Mouse (Mus musculus) hindbrain, embryonic 10.5 days (tissue): ENCODE data around the gene Dohh. TPM values are rescaled to one million over a fixed set of nuclear protein-coding genes. Genes with fewer than 3 reads are reported as not detected.

Experiments
- DNase-seq: peaks from one replicate; pipeline ENCODE4 v3.0.0-alpha.2; 2017; ENCODE audit warnings: low spot score
- H3K27ac ChIP-seq: fragments of 300-500 bp; sonication (generic); 2 replicates; pipeline ENCODE4 v1.5.1; 2016; ENCODE audit warnings: mild to moderate bottlenecking, moderate library complexity
- H3K27me3 ChIP-seq: fragments of 300-500 bp; sonication (generic); 2 replicates; pipeline ENCODE4 v1.6.1; 2016; ENCODE audit warnings: mild to moderate bottlenecking; ENCODE audit not compliant: poor library complexity, insufficient read depth, severe bottlenecking
- H3K36me3 ChIP-seq: fragments of 300-500 bp; sonication (generic); 2 replicates; pipeline ENCODE4 v1.6.1; 2016; ENCODE audit warnings: mild to moderate bottlenecking, moderate library complexity
- H3K4me1 ChIP-seq: fragments of 300-500 bp; sonication (generic); replicated peaks from 2 replicates; pipeline ENCODE4 v1.6.1; 2016; ENCODE audit warnings: mild to moderate bottlenecking
- H3K4me3 ChIP-seq: fragments of 300-500 bp; sonication (generic); 2 replicates; pipeline ENCODE4 v1.5.1; 2016; ENCODE audit warnings: mild to moderate bottlenecking, moderate library complexity
- H3K9me3 ChIP-seq: fragments of 300-500 bp; sonication (generic); 2 replicates; pipeline ENCODE4 v1.6.1; 2016; ENCODE audit warnings: mild to moderate bottlenecking, moderate library complexity
- WGBS: fragments of 180-500 bp; shearing (Covaris S2); methylation state at CpG from one replicate; pipeline ENCODE4 v1.1.7; 2016; 5-methylcytosine and 5-hydroxymethylcytosine counted together
- polyA plus RNA-seq: library from polyadenylated mRNA; unstranded; fragments of >200 nt; fragmentation: Nextera tagmentation; extraction: Ambion mirVana; gene quantifications from 2 replicates; pipeline ENCODE4 v1.2.1, GENCODE M21; 2016

Dohh gene
- polyA plus RNA-seq, 1 experiment from 2014 or later: 95.8 TPM

DNA sequence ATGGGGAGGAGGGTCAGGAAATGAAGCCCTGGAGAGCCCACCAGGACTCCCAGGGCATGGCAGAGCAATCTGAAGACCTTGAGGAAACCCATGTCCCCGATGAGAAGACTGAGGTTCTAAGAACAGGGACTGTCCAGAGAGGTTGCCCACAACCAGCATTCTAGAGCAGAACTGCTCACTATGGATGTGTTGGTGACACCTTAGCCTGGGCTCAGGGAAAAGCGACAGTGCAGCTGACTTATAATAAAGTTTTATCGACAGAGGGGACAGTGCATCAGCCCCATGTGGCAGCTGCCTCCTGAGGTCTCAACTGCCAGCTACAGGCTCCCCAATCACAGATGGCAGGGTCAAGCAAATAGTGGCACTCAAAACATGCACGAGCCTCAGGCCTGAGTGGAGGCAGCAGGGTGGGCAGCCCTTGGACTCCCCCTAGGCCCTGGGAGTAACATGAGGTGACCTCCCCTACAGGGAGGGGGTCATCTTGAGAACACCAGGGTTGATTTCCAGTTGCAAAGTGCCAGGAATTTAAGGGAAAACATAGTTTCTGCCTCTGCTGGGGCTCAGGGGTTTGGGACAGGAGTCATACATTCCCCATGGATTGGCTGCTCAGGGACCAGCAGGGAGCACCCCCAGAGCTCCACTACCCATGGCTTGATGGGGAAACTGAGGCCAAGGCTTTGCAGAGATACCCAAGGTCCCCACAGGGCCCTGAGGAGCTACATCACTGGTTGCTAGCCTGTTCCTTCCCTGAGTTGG is 37.0 kb downstream of the Dohh start:
- peak; percentile 1 for DNase-seq
- peaks cover 66% of the 10 kb centered on the region for H3K4me1 ChIP-seq

DNA sequence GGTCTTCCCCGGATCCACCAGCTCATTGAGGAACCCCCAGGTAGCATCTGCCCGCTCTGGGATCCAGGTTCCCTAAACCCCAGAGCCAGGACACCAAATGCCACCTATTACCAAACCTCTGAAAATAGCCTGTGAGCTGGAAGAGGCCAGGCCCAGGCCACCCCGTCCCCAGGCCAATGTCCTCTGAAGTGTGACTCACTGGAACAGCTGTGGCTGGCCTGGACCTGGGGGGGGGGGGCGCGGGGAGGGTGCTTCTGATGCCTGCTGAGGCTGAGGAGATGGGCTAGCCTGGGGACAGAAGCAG is 37.5 kb downstream of the Dohh start:
- 83% methylated on average over 5 of the region's 5 CpGs for WGBS
- peaks cover 66% of the 10 kb centered on the region for H3K4me1 ChIP-seq
- no peak overlapping the region for H3K4me3 ChIP-seq
- H3K9me3 ChIP-seq: no peaks in the 10 kb centered on the region
- DNase-seq: peak; percentile 1
- H3K36me3 ChIP-seq: peaks cover 6% of the 10 kb centered on the region; the same call in 1 of the 2 replicates
- peaks cover 98% of the 10 kb centered on the region for H3K27me3 ChIP-seq
- no peak overlapping the region for H3K27ac ChIP-seq

More for the DNA sequence above, 37.0 kb downstream of the Dohh start:
- H3K9me3 ChIP-seq: no peaks in the 10 kb centered on the region
- 74% methylated on average over 4 of the region's 4 CpGs for WGBS
- no peak overlapping the region for H3K27ac ChIP-seq
- no peak overlapping the region for H3K4me3 ChIP-seq
- peaks cover 93% of the 10 kb centered on the region for H3K27me3 ChIP-seq
- H3K36me3 ChIP-seq: peaks cover 6% of the 10 kb centered on the region; the same call in 1 of the 2 replicates

DNA sequence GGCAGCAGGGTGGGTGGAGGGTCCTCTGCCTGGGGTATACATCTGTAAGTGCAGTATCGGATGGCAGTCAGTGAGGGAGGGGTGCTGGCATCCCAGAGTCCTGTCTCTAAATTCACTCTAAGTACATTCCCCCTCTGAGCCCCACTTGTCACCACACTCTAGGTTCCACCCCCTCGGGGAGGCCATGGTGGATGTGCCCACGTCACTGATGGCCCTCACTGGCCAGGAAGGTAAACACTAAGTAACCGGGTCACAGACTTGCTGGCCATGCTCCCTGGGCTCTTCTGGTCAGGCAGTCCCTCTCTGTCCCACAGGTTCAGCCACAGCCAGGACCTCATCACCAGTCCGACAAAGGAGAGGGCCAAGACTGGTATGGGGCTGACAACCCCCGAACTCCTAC is 38.0 kb downstream of the Dohh start:
- Histone ChIP-seq H3K4me1 (peaks cover 66% of the 10 kb centered on the region), H3K27me3 (peaks cover 99% of the 10 kb centered on the region), H3K9me3 (no peaks in the 10 kb centered on the region), H3K36me3 (peaks cover 6% of the 10 kb centered on the region; the same call in 1 of the 2 replicates), H3K4me3 (no peak overlapping the region), H3K27ac (no peak overlapping the region)
- DNase-seq: no peak
- 77% methylated on average over 6 of the region's 6 CpGs for WGBS

DNA sequence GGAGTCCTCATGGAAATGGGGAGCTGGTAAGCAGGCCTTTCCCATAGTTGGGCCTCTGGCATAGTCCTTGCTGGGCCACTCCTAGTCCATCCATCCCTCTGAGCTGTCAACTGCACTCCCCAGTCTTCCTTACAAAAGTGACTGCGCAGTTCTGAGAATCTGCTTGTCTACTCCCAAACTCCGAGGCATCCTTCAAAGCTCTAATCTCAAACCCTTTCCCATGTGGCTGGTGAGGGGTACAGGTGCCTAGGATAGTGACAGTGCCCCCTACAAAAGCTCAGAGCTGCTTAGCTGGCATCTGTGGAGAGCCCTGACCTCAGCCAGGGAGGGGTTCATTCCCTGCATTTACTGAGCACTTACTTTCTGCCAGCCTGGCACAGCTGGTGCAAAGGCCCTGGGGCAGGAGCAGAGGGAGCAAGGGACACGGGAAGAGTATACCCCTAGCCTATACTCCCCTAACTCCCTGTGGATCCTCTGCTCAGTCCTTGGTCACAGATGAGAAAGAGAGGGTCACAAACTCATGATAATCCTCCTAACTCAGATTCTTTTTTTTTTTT is 38.5 kb downstream of the Dohh start:
- Histone ChIP-seq H3K36me3 (peaks cover 6% of the 10 kb centered on the region; the same call in 1 of the 2 replicates), H3K27me3 (peaks cover 99% of the 10 kb centered on the region), H3K9me3 (no peaks in the 10 kb centered on the region), H3K4me1 (peaks cover 64% of the 10 kb centered on the region), H3K27ac (no peak overlapping the region), H3K4me3 (no peak overlapping the region)
- WGBS: 83% methylated on average over 3 of the region's 3 CpGs
- no peak for DNase-seq

DNA sequence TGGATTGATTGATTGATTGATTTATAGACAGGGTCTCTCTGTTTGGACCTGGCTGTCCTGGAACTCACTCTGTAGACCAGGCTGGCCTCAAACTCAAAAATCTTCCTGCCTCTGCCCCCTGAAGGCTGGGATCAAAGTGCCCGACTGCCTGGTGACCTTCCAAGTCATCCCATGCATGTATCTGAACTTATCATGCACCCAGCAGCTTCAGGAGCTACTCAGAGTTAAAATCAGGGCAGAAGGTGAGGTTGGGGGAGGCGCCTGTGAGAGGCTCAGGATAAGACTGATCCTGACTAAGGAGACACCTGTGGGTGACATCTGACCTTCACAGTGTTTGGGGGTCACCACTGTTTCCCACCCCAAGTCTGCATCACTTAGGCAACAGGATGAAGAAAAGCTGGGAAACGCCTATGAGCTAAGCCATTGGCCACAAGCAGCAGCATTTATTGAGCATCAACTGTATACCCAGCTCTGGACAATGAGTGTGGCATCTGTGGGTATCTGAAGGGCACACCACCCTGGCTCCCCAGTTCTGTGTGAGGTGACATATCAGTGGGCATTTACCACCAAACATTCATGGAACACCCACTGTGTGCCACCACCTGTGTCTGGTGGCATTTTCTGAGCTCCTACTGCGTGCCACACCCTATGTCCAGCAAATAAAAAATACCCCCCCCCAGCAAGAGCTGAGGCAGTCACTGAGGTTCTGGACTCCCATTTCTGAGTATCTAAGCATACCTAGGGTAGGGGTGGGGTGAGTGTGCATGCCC is 39.4 kb downstream of the Dohh start:
- Histone ChIP-seq H3K27ac (peak overlapping the region; percentile 50; the same call in 1 of the 2 replicates), H3K36me3 (peaks cover 6% of the 10 kb centered on the region; the same call in 1 of the 2 replicates), H3K4me1 (peaks cover 54% of the 10 kb centered on the region), H3K27me3 (peaks cover 99% of the 10 kb centered on the region), H3K4me3 (peak overlapping the region; percentile 2; the same call in 1 of the 2 replicates), H3K9me3 (0 out of 2 replicates have a peak, but pooled peaks cover 5% of the 10 kb centered on the region)
- WGBS: 69% methylated on average over 4 of the region's 4 CpGs
- no peak for DNase-seq

DNA sequence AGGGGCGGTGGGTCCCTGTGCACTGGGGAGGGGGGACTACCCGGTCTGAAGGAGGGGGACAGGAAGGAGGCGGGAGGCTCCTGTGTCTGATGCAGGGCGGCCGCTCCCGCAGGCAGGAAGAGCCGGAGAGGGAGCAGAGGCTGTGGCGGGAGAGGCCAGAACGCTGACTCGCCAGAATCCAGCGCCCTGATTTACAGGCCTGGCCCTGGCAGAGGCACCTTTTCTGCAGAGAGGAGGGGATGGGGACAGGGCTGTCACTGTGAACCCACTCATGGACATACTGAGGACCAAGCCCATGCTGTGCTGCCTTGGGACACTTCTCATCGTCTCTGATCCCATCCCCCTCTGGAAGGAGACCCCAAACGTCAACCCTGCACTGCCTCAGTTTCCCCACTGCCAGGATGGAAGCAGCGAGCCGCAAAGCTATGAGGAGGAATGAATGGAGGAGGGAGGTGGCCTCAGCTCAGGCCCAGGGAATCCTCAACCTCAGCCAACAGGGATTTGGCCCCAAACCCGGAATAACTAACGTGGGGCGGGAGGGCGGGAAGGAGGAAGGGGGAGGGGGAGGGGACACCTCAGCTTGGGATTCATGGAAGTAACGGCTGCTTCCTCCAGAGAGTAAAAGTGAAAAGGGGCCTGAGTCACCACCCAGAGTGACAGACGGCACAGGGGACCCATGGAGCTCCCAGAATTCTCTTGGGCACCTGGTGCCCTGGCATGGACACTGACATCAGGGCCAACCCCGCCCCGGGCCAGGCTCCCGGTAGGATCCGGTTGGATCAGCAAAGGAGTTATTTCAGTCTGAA is 40.2 kb downstream of the Dohh start:
- Histone ChIP-seq H3K4me3 (peak overlapping the region; percentile 23; the same call in 1 of the 2 replicates), H3K27ac (peak overlapping the region; percentile 50), H3K36me3 (peaks cover 6% of the 10 kb centered on the region; the same call in 1 of the 2 replicates), H3K27me3 (peaks cover 99% of the 10 kb centered on the region), H3K9me3 (0 out of 2 replicates have a peak, but pooled peaks cover 5% of the 10 kb centered on the region), H3K4me1 (peaks cover 51% of the 10 kb centered on the region)
- 5% methylated on average over 25 of the region's 25 CpGs for WGBS
- DNase-seq: peak; percentile 9

DNA sequence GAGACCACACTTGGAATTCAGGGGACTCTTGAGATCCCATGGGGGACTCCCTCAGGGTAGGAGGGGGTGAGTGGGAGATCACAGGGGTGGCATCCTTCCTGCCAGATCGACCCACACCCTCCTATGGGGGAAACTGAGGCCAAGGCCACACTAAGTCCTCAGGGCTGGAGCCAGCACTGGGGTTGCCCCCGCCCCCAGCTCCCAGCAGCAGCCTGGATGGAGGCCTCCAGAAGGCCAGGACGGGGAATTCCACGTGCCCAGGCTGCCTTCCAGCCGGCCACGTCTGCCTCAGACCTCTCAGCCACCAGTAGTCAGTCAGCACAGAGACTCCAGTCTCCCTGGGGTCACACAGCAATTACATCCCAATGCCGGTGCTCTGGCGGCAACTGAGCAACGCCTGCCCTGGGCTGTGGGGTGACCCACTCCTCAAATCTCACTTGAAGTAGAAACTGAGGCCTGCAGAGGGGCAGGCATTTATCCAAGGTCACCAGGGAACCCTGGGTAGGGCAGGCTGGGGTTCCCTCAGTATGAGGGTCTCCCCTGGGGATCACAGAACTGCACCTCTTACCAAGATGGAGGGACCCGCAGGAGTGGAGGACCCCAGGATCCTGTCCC is 41.1 kb downstream of the Dohh start:
- Histone ChIP-seq H3K4me3 (peak overlapping the region; percentile 23; the same call in 1 of the 2 replicates), H3K4me1 (peaks cover 50% of the 10 kb centered on the region), H3K9me3 (0 out of 2 replicates have a peak, but pooled peaks cover 5% of the 10 kb centered on the region), H3K36me3 (peaks cover 2% of the 10 kb centered on the region; the same call in 1 of the 2 replicates), H3K27me3 (peaks cover 91% of the 10 kb centered on the region), H3K27ac (no peak overlapping the region)
- WGBS: 23% methylated on average over 10 of the region's 10 CpGs
- peak; percentile 3 for DNase-seq

DNA sequence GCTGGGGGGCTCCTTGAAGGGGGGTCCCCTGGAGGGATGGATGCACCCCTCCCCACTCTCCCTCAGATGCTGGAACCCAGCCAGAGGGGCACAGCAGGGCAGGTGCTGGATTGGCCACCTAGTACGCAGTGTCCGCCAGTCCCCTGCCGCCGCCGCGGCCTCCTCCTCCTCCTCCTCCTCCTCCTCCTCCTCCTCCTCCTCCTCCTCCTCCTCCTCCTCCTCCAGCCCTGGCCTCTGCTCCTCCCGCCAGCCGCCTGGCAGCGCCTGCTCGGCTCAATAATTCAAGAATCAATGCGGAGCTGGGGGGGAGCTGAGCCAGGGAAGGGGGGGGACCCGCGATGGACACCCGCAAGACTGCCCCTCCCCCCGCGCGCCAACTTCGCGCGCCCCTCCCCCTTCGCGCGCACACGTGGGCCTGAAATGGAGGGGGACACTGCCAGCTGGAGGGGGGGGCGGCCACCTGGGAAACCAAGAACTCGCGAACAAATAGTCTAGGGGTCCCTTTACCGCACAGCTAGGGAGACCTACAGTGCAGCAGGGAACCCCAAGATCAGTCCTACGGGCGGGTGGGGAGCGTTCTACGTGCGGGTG is 41.9 kb downstream of the Dohh start:
- peak overlapping the region; percentile 45 for H3K4me3 ChIP-seq
- peaks cover 56% of the 10 kb centered on the region for H3K4me1 ChIP-seq
- under 1% methylated on average over 29 of the region's 33 CpGs for WGBS
- H3K9me3 ChIP-seq: 0 out of 2 replicates have a peak, but pooled peaks cover 5% of the 10 kb centered on the region
- H3K27me3 ChIP-seq: peaks cover 89% of the 10 kb centered on the region
- DNase-seq: peak; percentile 20
- peak overlapping the region; percentile 56 for H3K27ac ChIP-seq
- H3K36me3 ChIP-seq: no peaks in the 10 kb centered on the region

DNA sequence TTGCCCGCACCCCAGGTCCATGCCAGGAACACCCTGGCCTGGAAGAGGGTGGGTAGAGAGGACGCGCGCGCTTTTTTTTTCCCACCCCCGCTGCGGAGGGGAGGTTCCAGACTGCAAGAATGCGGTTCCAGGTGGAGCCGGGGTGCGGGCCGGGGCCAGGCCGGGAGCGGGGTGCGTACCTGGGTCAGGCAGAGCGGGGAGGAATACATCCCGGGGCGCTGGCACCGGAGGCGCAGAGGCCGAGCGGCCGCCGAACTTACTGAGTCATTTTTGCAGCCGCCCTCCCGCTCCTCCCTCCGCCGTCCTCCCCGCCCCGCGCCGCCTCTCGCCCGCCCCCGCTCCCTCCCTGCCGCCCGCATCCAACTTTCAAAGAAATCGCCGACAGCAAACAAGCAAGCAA is 42.7 kb downstream of the Dohh start:
- Histone ChIP-seq H3K27me3 (peaks cover 89% of the 10 kb centered on the region), H3K36me3 (no peaks in the 10 kb centered on the region), H3K4me3 (peak overlapping the region; percentile 45), H3K4me1 (peaks cover 62% of the 10 kb centered on the region), H3K9me3 (0 out of 2 replicates have a peak, but pooled peaks cover 5% of the 10 kb centered on the region), H3K27ac (no peak overlapping the region)
- 2% methylated on average over 38 of the region's 38 CpGs for WGBS
- DNase-seq: peak; percentile 11

DNA sequence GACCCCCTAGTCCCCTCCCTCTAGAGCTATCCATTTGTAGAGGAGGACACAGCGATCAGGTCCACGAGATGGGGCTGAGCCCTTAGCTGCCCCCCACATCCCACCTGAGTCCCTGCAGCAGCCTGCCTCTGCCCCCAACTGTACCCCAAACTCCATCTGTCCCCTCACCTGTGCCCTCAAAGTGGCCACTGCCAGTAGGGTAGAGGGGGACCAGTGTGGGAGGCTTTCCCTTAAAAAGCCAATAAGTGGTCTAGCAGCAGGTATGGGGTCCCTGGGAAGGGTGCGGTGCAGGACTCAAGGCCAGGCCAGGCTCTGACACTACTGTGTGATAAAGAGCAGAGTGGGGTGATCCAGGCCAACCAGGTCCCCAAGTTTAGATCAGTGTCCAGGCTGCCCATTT is 43.1 kb downstream of the Dohh start:
- H3K4me1 ChIP-seq: peaks cover 62% of the 10 kb centered on the region
- peaks cover 89% of the 10 kb centered on the region for H3K27me3 ChIP-seq
- no peak overlapping the region for H3K27ac ChIP-seq
- peak overlapping the region; percentile 45 for H3K4me3 ChIP-seq
- H3K9me3 ChIP-seq: 0 out of 2 replicates have a peak, but pooled peaks cover 5% of the 10 kb centered on the region
- no peaks in the 10 kb centered on the region for H3K36me3 ChIP-seq
- DNase-seq: peak; percentile 8
- 42% methylated on average over 3 of the region's 3 CpGs for WGBS

DNA sequence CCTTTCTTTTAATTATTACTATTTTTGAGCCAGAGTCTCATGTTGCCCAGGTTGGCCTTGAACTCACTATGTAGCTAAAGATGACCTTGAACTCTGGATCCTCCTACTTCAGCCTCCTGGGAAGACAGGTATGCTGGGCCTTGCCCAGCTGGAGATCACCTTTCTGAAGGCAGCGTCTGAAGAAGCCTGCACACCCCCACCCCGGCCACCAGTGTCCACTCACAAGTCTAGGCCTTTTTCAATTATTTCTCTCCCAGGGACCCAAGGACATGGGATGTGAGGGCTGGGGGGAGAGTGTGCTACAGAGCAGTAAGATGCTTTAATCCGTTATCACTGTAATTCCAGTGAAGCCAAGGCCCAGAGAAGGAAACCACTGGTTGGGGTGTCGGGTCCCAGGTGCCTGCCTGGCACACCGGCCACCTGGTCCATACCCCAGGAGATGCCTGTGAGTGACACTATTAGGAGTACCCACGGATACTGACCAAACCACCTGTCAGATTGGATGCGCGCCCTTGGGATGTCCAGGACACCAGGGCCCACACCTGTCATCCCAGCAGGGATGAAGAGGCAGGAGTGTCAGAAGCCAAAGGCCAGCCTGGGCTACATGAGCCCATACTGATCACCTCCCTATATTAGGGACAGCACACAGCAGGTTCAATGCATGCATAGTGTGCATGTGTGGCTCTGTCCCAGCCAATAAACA is 43.7 kb downstream of the Dohh start:
- Histone ChIP-seq H3K4me3 (no peak overlapping the region), H3K27me3 (peaks cover 86% of the 10 kb centered on the region), H3K27ac (no peak overlapping the region), H3K4me1 (peaks cover 67% of the 10 kb centered on the region), H3K9me3 (0 out of 2 replicates have a peak, but pooled peaks cover 5% of the 10 kb centered on the region), H3K36me3 (no peaks in the 10 kb centered on the region)
- WGBS: 79% methylated on average over 8 of the region's 8 CpGs
- DNase-seq: no peak
